Mouse (Mus musculus) MEL (cell line): ENCODE measurements around the gene Cpped1. TPM values are rescaled to one million over a fixed set of nuclear protein-coding genes. Genes with fewer than 3 reads are reported as not detected.

ENCODE experiments used
- DNase-seq: peaks from one replicate; pipeline ENCODE4 v3.0.0; 2011; ENCODE audit warnings: low read depth, low spot score
- H3K27ac ChIP-seq: 2 replicates; pipeline ENCODE4 v1.5.1; 2012; ENCODE audit warnings: low read depth, mild to moderate bottlenecking, control low read depth, low read length, moderate library complexity; ENCODE audit not compliant: control insufficient read depth
- H3K27me3 ChIP-seq, 2 experiments: fragments of 150-350 bp in 1 of 2; sonication (generic) in 1 of 2; 2 replicates each; pipeline ENCODE4 v1.6.1; 2012; ENCODE audit warnings: low read length in 2 of 2, mild to moderate bottlenecking in 2 of 2, improper control_type of control experiment in 1 of 2, moderate library complexity in 1 of 2; ENCODE audit not compliant: insufficient read depth in 2 of 2, control insufficient read depth in 1 of 2
- H3K36me3 ChIP-seq, 2 experiments: 2 replicates each; pipeline ENCODE4 v1.6.1; 2012 to 2014; ENCODE audit warnings: low read length in 2 of 2, improper control_type of control experiment in 1 of 2, inconsistent platforms in 1 of 2, mild to moderate bottlenecking in 1 of 2; ENCODE audit not compliant: insufficient read depth in 2 of 2, control insufficient read depth in 1 of 2
- H3K4me1 ChIP-seq, 2 experiments: fragments of 150-350 bp in 1 of 2; sonication (generic) in 1 of 2; 2 replicates each; pipeline ENCODE4 v1.6.1; 2012; ENCODE audit warnings: low read length in 2 of 2, improper control_type of control experiment in 1 of 2, mild to moderate bottlenecking in 1 of 2; ENCODE audit not compliant: insufficient read depth in 2 of 2, control insufficient read depth in 1 of 2
- H3K4me3 ChIP-seq, 2 experiments: fragments of 150-350 bp in 1 of 2; sonication (generic) in 1 of 2; 2 replicates each; pipeline ENCODE4 v1.5.1; 2012; ENCODE audit warnings: low read depth in 2 of 2, low read length in 2 of 2, mild to moderate bottlenecking in 2 of 2, moderate library complexity in 2 of 2, control low read depth in 1 of 2, improper control_type of control experiment in 1 of 2; ENCODE audit not compliant: control insufficient read depth in 1 of 2, insufficient read depth in 1 of 2
- H3K79me2 ChIP-seq: 2 replicates; pipeline ENCODE4 v1.6.1; 2012; ENCODE audit warnings: mild to moderate bottlenecking, low read length, moderate library complexity; ENCODE audit not compliant: control insufficient read depth, poor library complexity, insufficient read depth
- H3K9ac ChIP-seq: 2 replicates; pipeline ENCODE4 v1.6.1; 2012; ENCODE audit warnings: low read depth, mild to moderate bottlenecking, control low read depth, low read length, moderate library complexity; ENCODE audit not compliant: control insufficient read depth, poor library complexity, severe bottlenecking
- H3K9me3 ChIP-seq: fragments of 150-350 bp; sonication (generic); replicated peaks from 2 replicates; pipeline ENCODE4 v1.6.1; 2012; ENCODE audit warnings: mild to moderate bottlenecking, low read length, improper control_type of control experiment, moderate library complexity; ENCODE audit not compliant: insufficient read depth
- CHD2 ChIP-seq: IDR thresholded peaks from 2 replicates; pipeline ENCODE4 v1.6.1; 2011; ENCODE audit warnings: low read length, improper control_type of control experiment
- ELF1 ChIP-seq: IDR thresholded peaks from 2 replicates; pipeline ENCODE4 v1.6.1; 2014; ENCODE audit warnings: low read depth, mild to moderate bottlenecking, inconsistent platforms, low read length, improper control_type of control experiment, moderate library complexity
- ETS1 ChIP-seq: IDR thresholded peaks from 2 replicates; pipeline ENCODE4 v1.6.1; 2012; ENCODE audit warnings: low read depth, mild to moderate bottlenecking, inconsistent platforms, low read length, improper control_type of control experiment, moderate library complexity
- GATA1 ChIP-seq: IDR thresholded peaks from 2 replicates; pipeline ENCODE4 v1.6.1; 2011; ENCODE audit warnings: low read depth, low read length, improper control_type of control experiment
- KAT2A ChIP-seq: conservative IDR thresholded peaks from 2 replicates; pipeline ENCODE4 v1.6.1; 2012; ENCODE audit warnings: low read depth, low read length, improper control_type of control experiment, inconsistent platforms
- MAFK ChIP-seq: IDR thresholded peaks from 2 replicates; pipeline ENCODE4 v1.6.1; 2011; ENCODE audit warnings: low read depth, mild to moderate bottlenecking, low read length, improper control_type of control experiment, borderline replicate concordance
- MXI1 ChIP-seq: IDR thresholded peaks from 2 replicates; pipeline ENCODE4 v1.6.1; 2011; ENCODE audit warnings: mild to moderate bottlenecking, low read depth, low read length, improper control_type of control experiment
- MYB ChIP-seq: IDR thresholded peaks from 2 replicates; pipeline ENCODE4 v1.6.1; 2011; ENCODE audit warnings: mild to moderate bottlenecking, low read depth, low read length, improper control_type of control experiment
- MYC ChIP-seq: IDR thresholded peaks from 2 replicates; pipeline ENCODE4 v1.6.1; 2011; ENCODE audit warnings: low read depth, mild to moderate bottlenecking, low read length, improper control_type of control experiment, moderate library complexity
- POLR2A ChIP-seq, 2 experiments: IDR thresholded peaks; 2 replicates each; pipeline ENCODE4 v1.6.1; 2011 to 2012; ENCODE audit warnings: low read length in 2 of 2, mild to moderate bottlenecking in 2 of 2, control low read depth in 1 of 2, improper control_type of control experiment in 1 of 2, low read depth in 1 of 2, moderate library complexity in 1 of 2; ENCODE audit not compliant: control insufficient read depth in 1 of 2, insufficient read depth in 1 of 2, poor library complexity in 1 of 2
- POLR2AphosphoS2 ChIP-seq: IDR thresholded peaks from 2 replicates; pipeline ENCODE4 v1.6.1; 2011; ENCODE audit warnings: low read length, improper control_type of control experiment
- POLR2AphosphoS5 ChIP-seq: IDR thresholded peaks from 2 replicates; pipeline ENCODE4 v1.6.1; 2012; ENCODE audit warnings: low read depth, borderline replicate concordance, mild to moderate bottlenecking, inconsistent platforms, low read length, moderate library complexity, mixed read lengths
- RCOR1 ChIP-seq: IDR thresholded peaks from 2 replicates; pipeline ENCODE4 v1.6.1; 2012; ENCODE audit warnings: low read depth, mild to moderate bottlenecking, inconsistent platforms, low read length, improper control_type of control experiment
- SIN3A ChIP-seq: IDR thresholded peaks from 2 replicates; pipeline ENCODE4 v1.6.1; 2012; ENCODE audit warnings: low read length, improper control_type of control experiment, inconsistent platforms
- SMC3 ChIP-seq: IDR thresholded peaks from 2 replicates; pipeline ENCODE4 v1.6.1; 2011; ENCODE audit warnings: low read depth, low read length, improper control_type of control experiment
- TAL1 ChIP-seq: IDR thresholded peaks from 2 replicates; pipeline ENCODE4 v1.6.1; 2012; ENCODE audit warnings: mild to moderate bottlenecking, inconsistent platforms, low read length, moderate library complexity, mixed read lengths
- USF1 ChIP-seq: IDR thresholded peaks from 2 replicates; pipeline ENCODE4 v1.6.1; 2014; ENCODE audit warnings: low read depth, mild to moderate bottlenecking, inconsistent platforms, low read length, improper control_type of control experiment, moderate library complexity
- ZMIZ1 ChIP-seq: IDR thresholded peaks from 2 replicates; pipeline ENCODE4 v1.6.1; 2012; ENCODE audit warnings: low read depth, mild to moderate bottlenecking, inconsistent platforms, low read length, improper control_type of control experiment, moderate library complexity
- polyA plus RNA-seq, 2 experiments: library from polyadenylated mRNA; stranded (reverse) in 1 of 2; unstranded in 1 of 2; fragments of >175 nt in 1 of 2; fragments of >200 nt in 1 of 2; gene quantifications; 2 replicates each; pipeline versions ENCODE4 v1.2.1 to v1.2.4; 2012; ENCODE audit warnings: low replicate concordance in 2 of 2, low read depth in 1 of 2; ENCODE audit not compliant: insufficient read length in 2 of 2, insufficient read depth in 1 of 2, missing spikeins in 1 of 2
- total RNA-seq: library from RNA; depleted of rRNA; stranded (reverse); fragments of 300-350 nt; gene quantifications from 2 replicates; pipeline ENCODE4 v1.2.3, GENCODE M21; 2012

Cpped1 gene
- total and polyA plus RNA-seq, 3 experiments = 14.1 to 29.9 TPM; not detected in 1

GRCm38 (mm10) chr16:11809615-11810014, 99.6 kb downstream of the Cpped1 start:
- H3K27me3 ChIP-seq = no peaks in the 10 kb centered on the region
- H3K4me3 ChIP-seq = no peak overlapping the region
- H3K79me2 ChIP-seq = no peaks in the 10 kb centered on the region
- H3K36me3 ChIP-seq = no peaks in the 10 kb centered on the region; a peak in 1 of 4 replicates
- TF ChIP-seq POLR2A (IDR thresholded peaks at IDR 0.05; ENCODE audit: control insufficient read depth in 1 of 2, insufficient read depth in 1 of 2, low read depth in 1 of 2, low read length in 2 of 2, poor library complexity in 1 of 2) = no peak
- no peak for TF ChIP-seq POLR2AphosphoS5
- no peak for TF ChIP-seq USF1
- TF ChIP-seq RCOR1 = no peak
- TF ChIP-seq KAT2A = no peak
- TF ChIP-seq MYC = no peak
- no peak for TF ChIP-seq SMC3
- TF ChIP-seq ETS1 = no peak
- no peak for TF ChIP-seq POLR2AphosphoS2
- TF ChIP-seq CHD2 = no peak
- TF ChIP-seq GATA1 = no peak
- TF ChIP-seq MXI1 = no peak
- no peak overlapping the region for H3K9ac ChIP-seq
- DNase-seq = no peak
- no peaks in the 10 kb centered on the region for H3K4me1 ChIP-seq
- no peaks in the 10 kb centered on the region for H3K9me3 ChIP-seq
- no peak overlapping the region for H3K27ac ChIP-seq

GRCm38 (mm10) chr16:11801960-11802539, 107.2 kb downstream of the Cpped1 start:
- Histone ChIP-seq H3K4me3 (no peak overlapping the region), H3K9ac (no peak overlapping the region), H3K36me3 (peaks cover 0 to 2% of the 10 kb centered on the region in 2 experiments; a peak in 1 of 4 replicates), H3K9me3 (no peaks in the 10 kb centered on the region), H3K27me3 (no peaks in the 10 kb centered on the region), H3K27ac (no peak overlapping the region), H3K4me1 (no peaks in the 10 kb centered on the region)
- TF ChIP-seq USF1 (no peak), SIN3A (no peak)
- TF ChIP-seq, all 39 proteins: peak for 0
- no peaks in the 10 kb centered on the region for H3K79me2 ChIP-seq
- DNase-seq = no peak

GRCm38 (mm10) chr16:11795758-11796460, 113.3 kb downstream of the Cpped1 start:
- no peak overlapping the region for H3K27ac ChIP-seq
- peak; percentile 12 for DNase-seq
- no peaks in the 10 kb centered on the region for H3K36me3 ChIP-seq
- H3K4me1 ChIP-seq = peaks cover 0 to 2% of the 10 kb centered on the region in 2 experiments; a peak in 2 of 4 replicates
- no peaks in the 10 kb centered on the region for H3K79me2 ChIP-seq
- TF ChIP-seq USF1 (peak; percentile 20), ZMIZ1 (no peak), TAL1 (no peak), MAFK (no peak), ELF1 (no peak), MYB (no peak)
- H3K4me3 ChIP-seq = no peak overlapping the region
- H3K9ac ChIP-seq = no peak overlapping the region
- H3K27me3 ChIP-seq = no peaks in the 10 kb centered on the region
- H3K9me3 ChIP-seq = no peaks in the 10 kb centered on the region
